Mouse (Mus musculus): ENCODE measurements at regions not wholly inside any gene's neighbourhood (a gene's known extent, or its start where the extent isn't known, plus 50 kb on each side); places are given as distances from the start of the nearest gene placed in this dataset.

- Histone ChIP-seq H3K9me3 (no peaks in the 10 kb centered on the region), H3K4me1 (peaks cover 18% of the 10 kb centered on the region; the same call in 1 of the 2 replicates), H3K27ac (no peak overlapping the region), H3K9ac (no peak overlapping the region), H3K4me3 (no peak overlapping the region), H3K27me3 (no peaks in the 10 kb centered on the region), H3K36me3 (no peaks in the 10 kb centered on the region), H3K4me2 (no peak overlapping the region)
- WGBS = 68% methylated on average over 2 of the region's 2 CpGs
- no peak for ATAC-seq (ENCODE audit: borderline replicate concordance, extremely low read depth, low FRiP score, low TSS enrichment)
Measured at GRCm38 (mm10) chr1:193538425-193538824, 168.3 kb upstream of the Camk1g start.

GRCm38 (mm10) chr1:193537616-193538015 lies 167.5 kb upstream of the Camk1g start:
- H3K4me3 ChIP-seq = no peak overlapping the region
- H3K4me1 ChIP-seq = peaks cover 18% of the 10 kb centered on the region; the same call in 1 of the 2 replicates

DNA sequence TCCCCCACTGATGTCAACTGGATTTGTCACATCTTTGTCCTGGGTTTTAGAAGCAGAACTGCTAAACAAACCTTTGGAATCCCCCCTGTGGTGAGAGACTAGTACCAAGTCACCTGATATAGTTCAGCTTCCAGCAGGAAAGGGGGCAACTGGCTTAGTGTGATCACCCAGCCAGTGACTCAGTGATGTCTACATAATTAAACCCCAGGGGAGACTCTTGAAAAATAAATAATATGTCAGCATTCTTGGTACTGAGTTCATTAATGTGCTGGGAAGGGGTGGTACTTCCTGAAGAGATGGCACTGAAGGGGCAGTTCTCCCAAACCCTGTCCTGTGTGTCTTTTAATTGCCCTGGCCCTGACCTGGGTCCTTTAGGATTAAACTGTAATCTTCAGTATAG lies 166.5 kb upstream of the Camk1g start:
- Histone ChIP-seq H3K36me3 (no peaks in the 10 kb centered on the region), H3K4me2 (no peak overlapping the region), H3K4me3 (no peak overlapping the region), H3K4me1 (peaks cover 18% of the 10 kb centered on the region; the same call in 1 of the 2 replicates), H3K27ac (no peak overlapping the region), H3K9ac (no peak overlapping the region), H3K27me3 (no peaks in the 10 kb centered on the region), H3K9me3 (no peaks in the 10 kb centered on the region)
- no peak for ATAC-seq (ENCODE audit: borderline replicate concordance, extremely low read depth, low FRiP score, low TSS enrichment)

More at GRCm38 (mm10) chr1:193537616-193538015, 167.5 kb upstream of the Camk1g start:
- no peak for ATAC-seq (ENCODE audit: borderline replicate concordance, extremely low read depth, low FRiP score, low TSS enrichment)
- H3K27me3 ChIP-seq = no peaks in the 10 kb centered on the region
- no peaks in the 10 kb centered on the region for H3K36me3 ChIP-seq
- no peaks in the 10 kb centered on the region for H3K9me3 ChIP-seq
- no peak overlapping the region for H3K4me2 ChIP-seq
- no peak overlapping the region for H3K27ac ChIP-seq
- 85% methylated on average over 5 of the region's 5 CpGs for WGBS
- H3K9ac ChIP-seq = no peak overlapping the region

DNA sequence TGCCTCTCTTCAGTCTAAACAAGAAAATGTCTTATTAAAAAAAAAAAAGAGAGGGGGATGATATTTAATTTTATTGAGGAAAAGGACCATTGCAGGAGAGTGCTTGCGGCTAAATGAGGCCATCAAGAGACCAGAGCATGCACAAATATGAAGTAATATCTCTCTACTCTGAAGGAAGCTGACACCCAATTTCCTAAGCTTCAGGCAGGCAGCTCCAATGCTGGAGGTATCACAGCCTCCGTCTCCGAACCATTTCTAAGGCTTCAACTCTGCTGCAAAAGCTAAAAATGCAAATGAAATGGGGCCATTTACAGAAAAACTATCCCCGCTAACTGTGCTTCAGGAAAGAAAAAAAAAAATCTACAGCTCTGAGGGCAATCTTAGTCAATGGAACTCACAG lies 164.4 kb upstream of the Camk1g start:
- H3K4me1 ChIP-seq = peaks cover 10% of the 10 kb centered on the region; the same call in 1 of the 2 replicates
- H3K4me2 ChIP-seq = no peak overlapping the region
- no peak overlapping the region for H3K4me3 ChIP-seq
- H3K27me3 ChIP-seq = no peaks in the 10 kb centered on the region
- ATAC-seq (ENCODE audit: borderline replicate concordance, extremely low read depth, low FRiP score, low TSS enrichment) = no peak
- no peak overlapping the region for H3K27ac ChIP-seq
- no peaks in the 10 kb centered on the region for H3K36me3 ChIP-seq
- H3K9ac ChIP-seq = no peak overlapping the region
- WGBS = 61% methylated on average over 4 of the region's 4 CpGs
- H3K9me3 ChIP-seq = no peaks in the 10 kb centered on the region

DNA sequence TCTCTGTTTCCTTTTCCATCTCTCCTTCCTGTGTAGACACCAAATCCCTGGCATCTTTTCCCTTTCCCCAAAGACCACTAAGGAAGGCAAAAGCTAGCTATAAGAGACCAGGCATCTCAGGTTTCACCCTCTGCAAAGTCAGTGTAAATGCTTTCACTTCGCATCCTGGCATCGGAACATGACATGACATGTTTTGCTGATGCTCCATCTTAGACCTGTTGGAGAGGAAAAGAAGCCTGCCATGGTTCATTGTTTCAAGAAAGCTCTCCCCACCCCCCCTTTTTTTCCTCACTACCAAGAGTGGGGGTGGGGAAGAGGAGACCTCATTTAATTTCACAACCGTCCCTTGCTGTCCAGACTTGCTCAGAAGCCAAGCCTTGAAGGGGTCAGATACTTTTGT lies 156.4 kb upstream of the Camk1g start:
- ATAC-seq (ENCODE audit: borderline replicate concordance, extremely low read depth, low FRiP score, low TSS enrichment) = no peak
- 35% methylated on average over 3 of the region's 3 CpGs for WGBS

GRCm38 (mm10) chr1:193522007-193522406 lies 151.9 kb upstream of the Camk1g start:
- H3K9me3 ChIP-seq = no peaks in the 10 kb centered on the region
- no peaks in the 10 kb centered on the region for H3K36me3 ChIP-seq
- H3K4me3 ChIP-seq = no peak overlapping the region
- whole genome bisulfite sequencing = 56% methylated on average over 2 of the region's 2 CpGs
- no peak overlapping the region for H3K9ac ChIP-seq
- H3K27ac ChIP-seq = no peak overlapping the region
- no peak overlapping the region for H3K4me2 ChIP-seq
- ATAC-seq (ENCODE audit: borderline replicate concordance, extremely low read depth, low FRiP score, low TSS enrichment) = no peak
- H3K27me3 ChIP-seq = no peaks in the 10 kb centered on the region
- peaks cover 10% of the 10 kb centered on the region; the same call in 1 of the 2 replicates for H3K4me1 ChIP-seq

More for the DNA sequence above, 156.4 kb upstream of the Camk1g start:
- Histone ChIP-seq H3K9ac (no peak overlapping the region), H3K27me3 (no peaks in the 10 kb centered on the region), H3K36me3 (no peaks in the 10 kb centered on the region), H3K4me2 (no peak overlapping the region), H3K27ac (no peak overlapping the region), H3K9me3 (no peaks in the 10 kb centered on the region), H3K4me1 (0 out of 2 replicates have a peak, but pooled peaks cover 7% of the 10 kb centered on the region), H3K4me3 (no peak overlapping the region)

- H3K27me3 ChIP-seq = no peaks in the 10 kb centered on the region
- H3K9ac ChIP-seq = no peak overlapping the region
- H3K4me3 ChIP-seq = no peak overlapping the region
- 61% methylated on average over 1 of the region's 1 CpGs for WGBS
- H3K9me3 ChIP-seq = no peaks in the 10 kb centered on the region
- H3K4me2 ChIP-seq = no peak overlapping the region
- H3K27ac ChIP-seq = no peak overlapping the region
- peaks cover 16% of the 10 kb centered on the region for H3K4me1 ChIP-seq
- no peaks in the 10 kb centered on the region for H3K36me3 ChIP-seq
- ATAC-seq (ENCODE audit: borderline replicate concordance, extremely low read depth, low FRiP score, low TSS enrichment) = no peak
Measured at GRCm38 (mm10) chr1:193518840-193519239, 148.7 kb upstream of the Camk1g start.

DNA sequence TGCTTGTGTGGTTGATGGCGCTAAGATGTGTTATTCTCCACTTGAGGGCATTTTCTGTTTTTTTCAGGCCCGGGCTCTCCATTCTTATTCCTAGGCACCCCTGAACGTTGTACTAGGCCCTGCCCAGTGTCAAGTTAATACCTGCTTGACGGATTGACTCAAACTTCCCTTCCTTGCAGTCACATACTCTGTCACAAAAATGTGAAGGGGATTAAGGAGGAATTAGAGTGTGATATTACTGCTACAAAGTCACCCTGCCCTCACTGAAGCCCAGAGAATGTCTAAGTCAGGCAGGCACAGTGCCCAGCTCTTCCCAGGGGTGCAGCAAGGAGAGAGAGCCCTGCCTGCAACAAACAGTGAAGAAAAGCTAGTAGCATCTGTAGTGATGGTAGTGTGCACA lies 147.9 kb upstream of the Camk1g start:
- peaks cover 19% of the 10 kb centered on the region for H3K4me1 ChIP-seq
- H3K9ac ChIP-seq = no peak overlapping the region
- H3K9me3 ChIP-seq = no peaks in the 10 kb centered on the region
- H3K36me3 ChIP-seq = no peaks in the 10 kb centered on the region
- no peak for ATAC-seq (ENCODE audit: borderline replicate concordance, extremely low read depth, low FRiP score, low TSS enrichment)
- no peak overlapping the region for H3K27ac ChIP-seq
- WGBS = 52% methylated on average over 4 of the region's 4 CpGs
- no peak overlapping the region for H3K4me2 ChIP-seq
- no peak overlapping the region for H3K4me3 ChIP-seq
- H3K27me3 ChIP-seq = no peaks in the 10 kb centered on the region

GRCm38 (mm10) chr1:193517293-193517692 lies 147.2 kb upstream of the Camk1g start:
- Histone ChIP-seq H3K4me2 (no peak overlapping the region), H3K36me3 (no peaks in the 10 kb centered on the region), H3K27me3 (no peaks in the 10 kb centered on the region), H3K27ac (no peak overlapping the region), H3K9ac (no peak overlapping the region), H3K4me3 (no peak overlapping the region), H3K9me3 (no peaks in the 10 kb centered on the region), H3K4me1 (peaks cover 22% of the 10 kb centered on the region)
- no peak for ATAC-seq (ENCODE audit: borderline replicate concordance, extremely low read depth, low FRiP score, low TSS enrichment)
- 65% methylated on average over 2 of the region's 2 CpGs for WGBS

DNA sequence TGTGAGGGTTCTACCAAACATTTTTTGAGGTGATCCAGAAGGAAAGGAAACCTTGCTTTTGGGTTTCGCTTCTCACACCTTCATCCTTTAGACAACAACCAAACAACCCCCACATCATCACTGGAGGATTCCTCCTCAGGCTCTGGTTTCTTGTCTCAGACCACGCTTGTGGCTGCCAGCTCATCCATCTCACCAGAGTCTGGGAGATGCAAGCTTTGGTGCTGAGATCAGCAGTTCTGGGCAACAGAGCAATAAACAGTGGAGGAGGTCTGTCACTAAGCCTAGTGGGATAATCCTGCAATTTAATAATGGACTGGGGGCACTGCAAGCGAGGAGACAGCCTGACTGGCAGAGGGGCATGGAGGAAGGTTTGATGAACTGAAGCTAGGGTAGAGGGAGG lies 146.3 kb upstream of the Camk1g start:
- Histone ChIP-seq H3K9ac (no peak overlapping the region), H3K36me3 (no peaks in the 10 kb centered on the region), H3K27me3 (no peaks in the 10 kb centered on the region), H3K9me3 (no peaks in the 10 kb centered on the region), H3K27ac (no peak overlapping the region), H3K4me2 (no peak overlapping the region), H3K4me3 (no peak overlapping the region), H3K4me1 (peaks cover 27% of the 10 kb centered on the region)
- ATAC-seq (ENCODE audit: borderline replicate concordance, extremely low read depth, low FRiP score, low TSS enrichment) = no peak
- 51% methylated on average over 3 of the region's 3 CpGs for WGBS

DNA sequence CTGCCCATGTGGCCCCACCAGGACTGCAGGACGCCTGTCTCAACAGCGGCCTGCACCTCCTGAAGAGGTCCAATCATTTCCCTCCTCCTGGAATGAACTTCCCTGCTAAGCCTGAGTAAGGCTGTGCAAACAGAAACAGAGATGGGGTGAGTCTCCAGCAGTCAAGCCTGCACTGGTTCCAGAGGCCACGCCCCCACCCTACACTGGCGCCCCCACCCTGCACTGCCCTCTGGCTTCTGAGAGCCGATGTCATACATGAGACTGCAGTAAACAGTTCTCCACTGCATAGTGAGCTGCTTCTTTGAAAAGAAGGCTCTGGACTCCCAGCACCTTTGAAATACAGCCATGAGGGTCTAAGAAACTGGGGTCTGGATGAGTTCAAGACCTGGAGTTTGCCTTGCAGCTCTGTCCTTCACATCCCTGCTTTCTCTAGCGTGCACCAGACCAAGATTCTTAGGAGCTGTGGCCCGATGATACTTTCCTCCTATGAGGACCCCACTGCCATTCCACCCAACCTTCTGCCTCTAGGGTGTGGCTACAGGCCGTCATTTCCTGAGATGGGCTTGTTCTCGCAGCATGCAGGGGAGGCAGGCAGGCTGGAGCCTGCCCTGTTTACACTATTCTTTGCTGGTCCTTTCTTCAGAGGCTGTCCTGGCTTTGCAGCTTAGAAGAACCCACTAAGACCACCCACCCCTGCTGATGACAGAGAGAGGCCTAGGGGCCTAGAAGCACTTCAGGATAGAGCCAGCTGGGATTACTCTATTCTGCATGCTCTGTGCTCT lies 144.0 kb upstream of the Camk1g start:
- H3K4me2 ChIP-seq = no peak overlapping the region
- ATAC-seq (ENCODE audit: borderline replicate concordance, extremely low read depth, low FRiP score, low TSS enrichment) = peak; percentile 77
- peak overlapping the region; percentile 85 for H3K27ac ChIP-seq
- peaks cover 32% of the 10 kb centered on the region for H3K4me1 ChIP-seq
- no peak overlapping the region for H3K4me3 ChIP-seq
- H3K9me3 ChIP-seq = no peaks in the 10 kb centered on the region
- H3K9ac ChIP-seq = no peak overlapping the region
- H3K36me3 ChIP-seq = no peaks in the 10 kb centered on the region
- WGBS = 31% methylated on average over 9 of the region's 9 CpGs
- H3K27me3 ChIP-seq = no peaks in the 10 kb centered on the region

GRCm38 (mm10) chr1:193510066-193510793 lies 140.1 kb upstream of the Camk1g start:
- H3K27ac ChIP-seq = peak overlapping the region; percentile 63
- peaks cover 38% of the 10 kb centered on the region for H3K4me1 ChIP-seq
- H3K4me2 ChIP-seq = peak overlapping the region; percentile 41
- no peaks in the 10 kb centered on the region for H3K27me3 ChIP-seq
- no peak overlapping the region for H3K9ac ChIP-seq
- H3K9me3 ChIP-seq = no peaks in the 10 kb centered on the region
- H3K36me3 ChIP-seq = no peaks in the 10 kb centered on the region
- WGBS = 46% methylated on average over 8 of the region's 8 CpGs
- peak overlapping the region; percentile 22 for H3K4me3 ChIP-seq
- peak; percentile 81 for ATAC-seq (ENCODE audit: borderline replicate concordance, extremely low read depth, low FRiP score, low TSS enrichment)
